Mouse (Mus musculus) CH12.LX (cell line): ENCODE measurements around the gene Rnf7. TPM values are rescaled to one million over a fixed set of nuclear protein-coding genes. Genes with fewer than 3 reads are reported as not detected.

Experiments
- DNase-seq: peaks from one replicate; pipeline ENCODE4 v3.0.0-alpha.2; 2013; ENCODE audit errors: extremely low read depth
- H3K27ac ChIP-seq: 2 replicates; pipeline ENCODE4 v1.5.1; 2012; ENCODE audit warnings: low read depth, mild to moderate bottlenecking, control low read depth, moderate library complexity; ENCODE audit not compliant: insufficient read depth
- H3K27me3 ChIP-seq: replicated peaks from 2 replicates; pipeline ENCODE3; 2012; ENCODE audit warnings: inconsistent platforms
- H3K36me3 ChIP-seq, 2 experiments: replicated peaks in 1 of 2; 2 replicates each; pipeline versions ENCODE3 to v1.6.1; 2012; ENCODE audit warnings: inconsistent platforms in 1 of 2, low read length in 1 of 2, mild to moderate bottlenecking in 1 of 2, mixed read lengths in 1 of 2, moderate library complexity in 1 of 2; ENCODE audit not compliant: control insufficient read depth in 1 of 2, insufficient read depth in 1 of 2
- H3K4me1 ChIP-seq, 2 experiments: 2 replicates each; pipeline ENCODE4 v1.6.1; 2012; ENCODE audit warnings: inconsistent platforms in 1 of 2, moderate library complexity in 1 of 2; ENCODE audit not compliant: insufficient read depth in 2 of 2, control insufficient read depth in 1 of 2
- H3K4me2 ChIP-seq: 2 replicates; pipeline ENCODE4 v1.6.1; 2012; ENCODE audit warnings: low read depth, mild to moderate bottlenecking, control low read depth; ENCODE audit not compliant: poor library complexity, insufficient read depth, severe bottlenecking
- H3K4me3 ChIP-seq, 3 experiments: fragments of 150-350 bp in 1 of 3; sonication (generic) in 1 of 3; replicated peaks in 1 of 3; 2 replicates each; pipeline versions ENCODE3 to v1.5.1; 2011 to 2012; ENCODE audit warnings: low read depth in 2 of 3, low read length in 2 of 3, mild to moderate bottlenecking in 2 of 3, moderate library complexity in 2 of 3, control low read depth in 1 of 3, improper control_type of control experiment in 1 of 3, inconsistent platforms in 1 of 3, mixed read lengths in 1 of 3; ENCODE audit not compliant: poor library complexity in 1 of 3
- H3K79me2 ChIP-seq: replicated peaks from 2 replicates; pipeline ENCODE4 v1.6.1; 2012; ENCODE audit warnings: mild to moderate bottlenecking, moderate library complexity; ENCODE audit not compliant: control insufficient read depth, poor library complexity, insufficient read depth, severe bottlenecking; ENCODE audit errors: extremely low read depth
- H3K9ac ChIP-seq: 2 replicates; pipeline ENCODE4 v1.6.1; 2012; ENCODE audit warnings: low read depth, mild to moderate bottlenecking, control low read depth, moderate library complexity; ENCODE audit not compliant: insufficient read depth
- H3K9me3 ChIP-seq: replicated peaks from 2 replicates; pipeline ENCODE3; 2012; ENCODE audit warnings: low read length, inconsistent platforms, mixed read lengths
- CTCF ChIP-seq, 2 experiments: IDR thresholded peaks in 1 of 2; conservative IDR thresholded peaks in 1 of 2; 2 replicates each; pipeline ENCODE4 v1.5.1; 2011 to 2012; ENCODE audit warnings: low read depth in 2 of 2, low read length in 2 of 2, improper control_type of control experiment in 1 of 2, inconsistent platforms in 1 of 2, mild to moderate bottlenecking in 1 of 2, moderate library complexity in 1 of 2
- MAFK ChIP-seq: IDR thresholded peaks from 2 replicates; pipeline ENCODE4 v1.6.1; 2011; ENCODE audit warnings: low read length, improper control_type of control experiment; ENCODE audit not compliant: insufficient replicate concordance
- MEF2A ChIP-seq: IDR thresholded peaks from 2 replicates; pipeline ENCODE4 v1.6.1; 2014; ENCODE audit warnings: low read depth, mild to moderate bottlenecking, inconsistent platforms, low read length, improper control_type of control experiment, borderline replicate concordance
- SIN3A ChIP-seq: IDR thresholded peaks from 2 replicates; pipeline ENCODE4 v1.6.1; 2012; ENCODE audit warnings: low read length, improper control_type of control experiment, inconsistent platforms
- UBTF ChIP-seq: IDR thresholded peaks from 2 replicates; pipeline ENCODE4 v1.6.1; 2012; ENCODE audit warnings: low read depth, mild to moderate bottlenecking, inconsistent platforms, low read length, improper control_type of control experiment, moderate library complexity
- ZNF384 ChIP-seq: IDR thresholded peaks from 2 replicates; pipeline ENCODE4 v1.6.1; 2012; ENCODE audit warnings: low read depth, low read length, improper control_type of control experiment, inconsistent platforms
- dilution Hi-C: fragments of 300-500 bp; cut with MboI; formaldehyde crosslinking; loops from 2 replicates; pipeline ENCODE4 v1.14.3; 2020; ENCODE audit warnings: low sequenced_read_pairs; ENCODE audit not compliant: extremely low pct_unique_long_range_greater_than_20kb, extremely low pct_ligation_motif_present
- in situ Hi-C: fragments of 300-500 bp; cut with MboI; formaldehyde crosslinking; loops from 3 replicates; pipeline ENCODE4 v1.14.3; 2019; ENCODE audit warnings: low sequenced_read_pairs, low pct_ligation_motif_present, low pct_unique_long_range_greater_than_20kb, mixed read lengths
- polyA plus RNA-seq: library from polyadenylated mRNA; unstranded; fragments of >175 nt; gene quantifications from 2 replicates; pipeline ENCODE4 v1.2.1, GENCODE M21; 2012; ENCODE audit warnings: low read depth; ENCODE audit not compliant: insufficient read length
- total RNA-seq, 2 experiments: library from RNA; depleted of rRNA; stranded (reverse); fragments of 300-350 nt in 1 of 2; fragments of >200 nt in 1 of 2; gene quantifications; 2 replicates each; pipeline ENCODE4 v1.2.3; 2012 to 2014

Rnf7 gene
- total and polyA plus RNA-seq, 3 experiments = 131 to 277 (median 135) TPM

GRCm38 (mm10) chr9:96505156-96505555 is 26.7 kb upstream of the Rnf7 start:
- Histone ChIP-seq H3K27me3 (no peaks in the 10 kb centered on the region), H3K27ac (no peak overlapping the region), H3K36me3 (no peaks in the 10 kb centered on the region), H3K9ac (no peak overlapping the region), H3K9me3 (peaks cover 3% of the 10 kb centered on the region), H3K4me1 (peaks cover 0 to 5% of the 10 kb centered on the region in 2 experiments; a peak in 2 of 4 replicates), H3K4me3 (no peak overlapping the region), H3K79me2 (no peaks in the 10 kb centered on the region), H3K4me2 (no peak overlapping the region)
- dilution Hi-C loops (no loop called here), in situ Hi-C loops (no loop called here)
- DNase-seq = no peak
- no peak for TF ChIP-seq MAFK

GRCm38 (mm10) chr9:96504116-96504895 is 25.8 kb upstream of the Rnf7 start:
- Histone ChIP-seq H3K4me1 (peaks cover 0 to 5% of the 10 kb centered on the region in 2 experiments; a peak in 2 of 4 replicates), H3K9ac (no peak overlapping the region), H3K36me3 (no peaks in the 10 kb centered on the region), H3K9me3 (peaks cover 5% of the 10 kb centered on the region), H3K27ac (no peak overlapping the region), H3K27me3 (no peaks in the 10 kb centered on the region), H3K4me2 (no peak overlapping the region), H3K4me3 (no peak overlapping the region)
- no peak for DNase-seq
- in situ Hi-C loops = no loop called here
- 0 out of 2 replicates have a peak, but pooled peaks have one; percentile 16 for TF ChIP-seq MAFK
- no peak for TF ChIP-seq SIN3A
- TF ChIP-seq, all 38 proteins: peak for 1
- dilution Hi-C loops = no loop called here
- no peaks in the 10 kb centered on the region for H3K79me2 ChIP-seq

- no peaks in the 10 kb centered on the region for H3K27me3 ChIP-seq
- TF ChIP-seq UBTF = no peak
- TF ChIP-seq ZNF384 = peak; percentile 64
- no peak for TF ChIP-seq CTCF (conservative IDR thresholded peaks at IDR 0.05 in 1 of 2, IDR thresholded peaks at IDR 0.05 in 1 of 2; ENCODE audit: low read depth in 2 of 2, low read length in 2 of 2)
- TF ChIP-seq MEF2A = no peak
- no peak overlapping the region for H3K4me2 ChIP-seq
- no peaks in the 10 kb centered on the region for H3K36me3 ChIP-seq
- no peaks in the 10 kb centered on the region for H3K79me2 ChIP-seq
- H3K27ac ChIP-seq = no peak overlapping the region
- no peak overlapping the region for H3K9ac ChIP-seq
- peaks cover 0 to 5% of the 10 kb centered on the region in 2 experiments; a peak in 2 of 4 replicates for H3K4me1 ChIP-seq
- no peak overlapping the region for H3K4me3 ChIP-seq
- peaks cover 9% of the 10 kb centered on the region for H3K9me3 ChIP-seq
- in situ Hi-C loops = no loop called here
- DNase-seq = no peak
- dilution Hi-C loops = no loop called here
Observed at GRCm38 (mm10) chr9:96502856-96503610, 24.6 kb upstream of the Rnf7 start.
